Mouse (Mus musculus): ENCODE results near the gene Camta1.

DNA sequence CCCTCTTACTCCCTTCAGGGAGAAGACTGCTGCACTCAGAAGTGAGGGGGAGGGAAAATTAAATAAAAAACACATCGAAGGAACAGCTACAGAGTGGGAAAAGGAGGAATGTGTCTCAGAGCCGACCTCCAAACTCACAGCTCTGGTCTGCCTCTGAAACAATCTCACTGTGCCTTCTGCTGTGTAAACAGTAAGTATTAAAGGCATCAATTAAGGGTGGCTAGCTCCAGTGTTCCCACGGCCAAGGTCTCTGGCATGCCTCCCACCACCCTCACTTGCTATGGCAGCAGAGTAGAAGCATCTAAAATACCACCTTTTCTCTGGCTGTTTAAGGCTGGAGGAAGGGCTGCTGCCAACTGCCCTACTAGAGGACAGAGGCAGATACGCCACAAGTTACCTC lies 96.3 kb downstream of the Camta1 start:
- TF ChIP-seq CTCF (conservative IDR thresholded peaks at IDR 0.05; ENCODE audit: low read length) (no peak), NANOG (IDR thresholded peaks at IDR 0.05; ENCODE audit: borderline replicate concordance, low read length) (no peak), POU5F1 (IDR thresholded peaks at IDR 0.05; ENCODE audit: borderline replicate concordance, low read length) (no peak)
